Mouse (Mus musculus): Measurements from ENCODE around the gene Gm10192. TPM values are rescaled to one million over a fixed set of nuclear protein-coding genes. Genes with fewer than 3 reads are reported as not detected.
"Not testable (repeated sequence)": the region's sequence is repeated elsewhere in the genome, so short reads cannot be mapped to it uniquely, and the experiment has no call there.

Gm10192 gene
- not detected in 2 replicates for polyA plus RNA-seq (2015; fragmentation: Nextera tagmentation; extraction: Ambion mirVana)

GRCm38 (mm10) chr4:97183066-97183465 is at the start of gene Gm10192:
Gene Gm10192 (minus strand): TSS chr4:97183166.
- not testable (repeated sequence) for H3K27ac ChIP-seq (replicated peaks); ATAC-seq (ENCODE audit: low FRiP score, low read depth); H3K9ac ChIP-seq; H3K27me3 ChIP-seq; H3K4me1 ChIP-seq (replicated peaks); H3K36me3 ChIP-seq; H3K4me2 ChIP-seq; H3K9me3 ChIP-seq; H3K4me3 ChIP-seq

DNA sequence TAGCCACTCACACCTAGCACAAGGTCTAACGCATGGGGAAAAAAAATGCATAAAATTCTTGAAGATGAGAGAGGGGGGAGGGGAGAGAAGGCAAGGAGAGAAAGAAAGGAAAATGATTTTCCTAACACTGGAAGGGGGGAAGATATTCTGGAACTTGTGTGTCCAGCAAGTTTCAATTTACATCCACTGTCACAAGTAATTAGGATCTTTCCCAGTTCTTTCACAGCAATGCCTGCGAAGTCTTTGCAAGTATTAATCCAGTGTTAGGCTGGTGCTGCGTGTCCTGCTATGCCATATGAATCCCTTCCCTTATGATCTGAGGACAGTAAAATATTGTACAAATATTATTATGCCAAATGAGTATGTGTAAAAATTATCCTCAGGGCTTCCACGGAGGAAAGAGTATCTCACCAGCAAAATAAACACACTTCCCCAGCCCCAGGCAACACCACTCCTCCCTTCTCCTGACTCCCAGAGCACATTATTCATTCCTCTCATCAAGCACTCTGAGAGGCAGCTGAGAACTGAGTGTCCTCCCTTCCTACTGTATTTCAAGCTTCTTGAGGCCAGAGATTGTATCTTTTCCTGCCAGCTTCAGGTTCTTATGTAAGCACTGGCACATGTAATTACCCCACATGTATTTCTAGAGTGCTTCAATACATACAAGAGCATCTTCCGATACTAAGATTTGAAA is 47.6 kb upstream of the Gm10192 start:
- Histone ChIP-seq H3K27me3 (no peaks in the 10 kb centered on the region), H3K27ac (replicated peaks) (no peak overlapping the region), H3K9ac (no peak overlapping the region), H3K36me3 (no peaks in the 10 kb centered on the region), H3K4me3 (no peak overlapping the region), H3K4me2 (no peak overlapping the region), H3K4me1 (replicated peaks) (no peaks in the 10 kb centered on the region), H3K9me3 (no peaks in the 10 kb centered on the region)
- WGBS = 58% methylated on average over 5 of the region's 5 CpGs
- no peak for ATAC-seq (ENCODE audit: low FRiP score, low read depth)

DNA sequence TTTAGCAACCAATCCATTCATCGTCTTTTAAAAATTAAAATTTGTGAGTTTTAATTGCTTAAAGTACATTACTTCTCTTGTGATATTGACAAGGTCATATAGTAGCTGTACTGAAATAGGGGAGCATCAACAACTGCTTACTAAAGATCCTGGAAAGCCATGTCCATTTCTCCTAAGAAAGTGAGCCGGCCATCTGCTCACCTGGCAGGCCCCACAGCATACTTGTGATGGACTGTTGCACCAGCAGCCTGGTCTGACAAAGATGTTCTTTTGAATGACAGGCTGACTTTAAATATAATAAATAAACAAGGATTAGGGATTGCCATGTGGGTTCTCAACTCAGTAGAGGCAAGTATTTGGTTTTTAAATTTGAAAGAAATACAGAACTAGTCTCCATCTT is 36.7 kb upstream of the Gm10192 start:
- Histone ChIP-seq H3K4me2 (no peak overlapping the region), H3K36me3 (no peaks in the 10 kb centered on the region), H3K9me3 (no peaks in the 10 kb centered on the region), H3K27ac (replicated peaks) (no peak overlapping the region), H3K27me3 (no peaks in the 10 kb centered on the region), H3K4me1 (replicated peaks) (no peaks in the 10 kb centered on the region), H3K9ac (no peak overlapping the region), H3K4me3 (no peak overlapping the region)
- no peak for ATAC-seq (ENCODE audit: low FRiP score, low read depth)
- 96% methylated on average over 2 of the region's 2 CpGs for WGBS

DNA sequence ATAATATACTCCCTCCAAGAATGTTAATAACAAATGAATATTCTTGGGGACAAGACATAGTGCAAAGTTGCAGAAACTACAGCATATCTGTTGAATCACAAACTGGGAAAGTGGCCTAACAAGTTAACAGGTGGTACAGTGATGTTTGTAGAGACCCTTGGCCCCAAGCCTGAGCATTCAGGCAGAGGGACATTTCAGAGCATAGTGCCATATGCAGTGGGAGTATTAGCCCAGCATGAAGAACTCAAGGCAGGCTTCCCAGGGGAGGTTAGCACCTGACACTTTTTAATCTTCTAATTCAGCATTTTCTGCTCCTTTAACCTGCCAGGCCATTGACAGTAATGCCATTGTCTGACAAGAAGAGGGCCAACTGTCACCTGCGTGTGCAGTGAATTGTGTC is 34.9 kb upstream of the Gm10192 start:
- Histone ChIP-seq H3K27ac (replicated peaks) (no peak overlapping the region), H3K4me2 (no peak overlapping the region), H3K4me1 (replicated peaks) (no peaks in the 10 kb centered on the region), H3K36me3 (no peaks in the 10 kb centered on the region), H3K27me3 (no peaks in the 10 kb centered on the region), H3K9me3 (no peaks in the 10 kb centered on the region), H3K9ac (no peak overlapping the region), H3K4me3 (no peak overlapping the region)
- ATAC-seq (ENCODE audit: low FRiP score, low read depth) = no peak
- WGBS = 62% methylated on average over 1 of the region's 1 CpGs

DNA sequence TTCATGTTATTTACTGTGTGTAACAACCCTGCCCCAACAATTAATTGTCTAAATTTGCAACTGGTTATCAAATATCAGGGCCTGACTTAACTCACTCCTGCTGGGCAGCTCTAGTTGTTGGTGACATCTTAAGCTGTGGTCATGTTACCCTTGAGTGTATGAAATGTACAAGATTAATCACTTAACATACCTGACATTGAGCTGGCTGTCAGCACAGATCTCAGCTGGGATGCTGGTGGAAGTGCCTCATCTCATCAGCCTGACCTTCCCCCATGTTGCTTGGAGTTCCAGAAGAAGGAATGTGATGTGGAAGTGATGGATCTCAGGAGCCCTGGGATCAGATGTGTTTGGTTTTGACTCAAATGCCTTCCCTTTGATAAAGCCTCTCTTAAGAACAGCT is 29.5 kb upstream of the Gm10192 start:
- H3K27ac ChIP-seq (replicated peaks) = no peak overlapping the region
- no peak overlapping the region for H3K9ac ChIP-seq
- ATAC-seq (ENCODE audit: low FRiP score, low read depth) = no peak
- no peaks in the 10 kb centered on the region for H3K36me3 ChIP-seq
- H3K4me3 ChIP-seq = no peak overlapping the region
- no peaks in the 10 kb centered on the region for H3K9me3 ChIP-seq
- no peaks in the 10 kb centered on the region for H3K4me1 ChIP-seq (replicated peaks)
- no peak overlapping the region for H3K4me2 ChIP-seq
- H3K27me3 ChIP-seq = no peaks in the 10 kb centered on the region

GRCm38 (mm10) chr4:97202986-97203385 is 20.0 kb upstream of the Gm10192 start:
- H3K27me3 ChIP-seq; H3K4me2 ChIP-seq; ATAC-seq (ENCODE audit: low FRiP score, low read depth); H3K9me3 ChIP-seq; H3K36me3 ChIP-seq; H3K4me1 ChIP-seq (replicated peaks); H3K27ac ChIP-seq (replicated peaks); H3K4me3 ChIP-seq; H3K9ac ChIP-seq: not testable (repeated sequence)
- 61% methylated on average over 2 of the region's 2 CpGs for WGBS

DNA sequence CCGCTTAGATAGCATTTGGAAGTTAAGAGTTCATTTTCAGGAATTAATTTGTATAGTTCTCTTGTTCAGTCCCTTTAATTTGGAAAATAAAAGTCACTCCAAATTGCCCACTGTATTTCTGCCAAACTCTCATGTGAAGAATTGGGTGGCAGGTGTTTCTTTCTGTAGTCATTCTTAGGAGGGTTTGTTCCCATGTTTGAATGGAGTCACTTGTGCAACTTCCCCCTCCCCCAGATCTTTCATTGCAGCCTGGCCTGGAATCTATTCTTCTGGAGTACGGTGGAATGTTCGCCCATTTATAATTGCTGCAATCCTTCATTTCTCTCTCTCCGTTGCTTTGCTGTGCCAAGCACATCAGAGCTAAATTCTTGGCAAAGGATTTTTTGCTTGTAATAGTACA is 10.2 kb upstream of the Gm10192 start:
- no peak overlapping the region for H3K4me2 ChIP-seq
- H3K9me3 ChIP-seq = no peaks in the 10 kb centered on the region
- H3K27ac ChIP-seq (replicated peaks) = 0 out of 2 replicates have a peak overlapping the region, but pooled peaks have one; percentile 10
- WGBS = 19% methylated on average over 4 of the region's 4 CpGs
- no peak overlapping the region for H3K4me3 ChIP-seq
- ATAC-seq (ENCODE audit: low FRiP score, low read depth) = peak; percentile 72; the same call in 1 of the 2 replicates
- no peak overlapping the region for H3K9ac ChIP-seq
- H3K4me1 ChIP-seq (replicated peaks) = no peaks in the 10 kb centered on the region
- no peaks in the 10 kb centered on the region for H3K36me3 ChIP-seq
- no peaks in the 10 kb centered on the region for H3K27me3 ChIP-seq

DNA sequence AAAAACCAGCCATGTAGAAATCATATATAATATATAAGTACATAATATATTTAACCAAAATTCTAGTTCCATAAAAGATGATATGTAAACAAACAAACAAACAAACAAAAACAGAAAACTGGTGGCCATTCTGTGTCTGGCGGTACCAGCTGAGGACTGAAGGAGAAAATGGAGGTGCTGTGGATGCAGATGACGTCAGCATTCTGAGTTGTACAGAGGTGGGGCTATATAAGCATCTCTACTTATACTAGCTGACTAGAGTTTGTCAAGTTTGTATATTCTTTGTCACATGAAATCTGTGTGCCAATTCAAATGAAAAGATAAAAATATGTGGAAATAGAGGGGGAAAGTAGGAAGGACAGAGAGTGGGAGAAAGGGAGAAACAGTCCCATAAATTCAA is 9.6 kb upstream of the Gm10192 start:
- H3K4me3 ChIP-seq = no peak overlapping the region
- H3K27ac ChIP-seq (replicated peaks) = no peak overlapping the region
- no peaks in the 10 kb centered on the region for H3K36me3 ChIP-seq
- no peaks in the 10 kb centered on the region for H3K9me3 ChIP-seq
- H3K4me2 ChIP-seq = no peak overlapping the region
- 64% methylated on average over 2 of the region's 2 CpGs for WGBS
- no peak overlapping the region for H3K9ac ChIP-seq
- ATAC-seq (ENCODE audit: low FRiP score, low read depth) = no peak
- H3K27me3 ChIP-seq = no peaks in the 10 kb centered on the region
- H3K4me1 ChIP-seq (replicated peaks) = no peaks in the 10 kb centered on the region

GRCm38 (mm10) chr4:97180396-97180795 is 2.6 kb downstream of the Gm10192 start:
- Histone ChIP-seq H3K4me3 (no peak overlapping the region), H3K4me2 (no peak overlapping the region), H3K9me3 (no peaks in the 10 kb centered on the region), H3K27me3 (no peaks in the 10 kb centered on the region), H3K4me1 (replicated peaks) (no peaks in the 10 kb centered on the region), H3K36me3 (no peaks in the 10 kb centered on the region), H3K27ac (replicated peaks) (no peak overlapping the region), H3K9ac (no peak overlapping the region)
- ATAC-seq (ENCODE audit: low FRiP score, low read depth) = no peak
- WGBS = 84% methylated on average over 2 of the region's 2 CpGs

DNA sequence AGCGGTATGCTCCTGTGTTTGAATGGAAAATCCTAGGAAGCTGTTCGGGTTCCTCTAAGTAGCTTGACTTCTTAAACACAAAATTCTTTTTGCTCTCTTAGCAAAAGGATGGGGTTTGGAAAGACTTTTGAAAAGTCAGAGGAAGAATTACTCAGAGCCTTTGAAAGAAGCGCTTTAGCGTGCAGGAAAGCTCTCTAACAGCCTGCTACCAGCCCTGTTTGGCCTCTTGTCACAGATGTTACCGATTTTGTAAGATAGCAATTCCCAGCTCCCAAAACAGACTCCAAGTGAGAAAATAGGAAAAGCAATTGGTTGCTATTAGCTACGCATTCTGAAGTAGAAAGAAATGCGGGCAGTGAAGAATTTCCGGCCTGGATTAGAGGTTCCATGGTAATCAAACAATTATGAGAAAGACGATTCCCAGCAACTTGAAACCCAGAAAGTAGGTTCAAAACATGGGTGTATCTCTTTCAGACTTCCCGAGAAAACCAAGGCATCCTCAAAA is 26.1 kb downstream of the Gm10192 start:
- no peak overlapping the region for H3K27ac ChIP-seq (replicated peaks)
- H3K27me3 ChIP-seq = no peaks in the 10 kb centered on the region
- no peak for ATAC-seq (ENCODE audit: low FRiP score, low read depth)
- 42% methylated on average over 10 of the region's 10 CpGs for WGBS
- H3K4me3 ChIP-seq = no peak overlapping the region
- H3K36me3 ChIP-seq = no peaks in the 10 kb centered on the region
- H3K4me1 ChIP-seq (replicated peaks) = peaks cover 13% of the 10 kb centered on the region
- 0 out of 2 replicates have a peak overlapping the region, but pooled peaks have one; percentile 5 for H3K4me2 ChIP-seq
- no peaks in the 10 kb centered on the region for H3K9me3 ChIP-seq
- no peak overlapping the region for H3K9ac ChIP-seq

GRCm38 (mm10) chr4:97156084-97156483 is 26.9 kb downstream of the Gm10192 start:
- peaks cover 13% of the 10 kb centered on the region for H3K4me1 ChIP-seq (replicated peaks)
- H3K27ac ChIP-seq (replicated peaks) = no peak overlapping the region
- 22% methylated on average over 3 of the region's 3 CpGs for WGBS
- no peak for ATAC-seq (ENCODE audit: low FRiP score, low read depth)
- H3K4me3 ChIP-seq = no peak overlapping the region
- no peaks in the 10 kb centered on the region for H3K9me3 ChIP-seq
- H3K4me2 ChIP-seq = no peak overlapping the region
- no peak overlapping the region for H3K9ac ChIP-seq
- no peaks in the 10 kb centered on the region for H3K27me3 ChIP-seq
- H3K36me3 ChIP-seq = no peaks in the 10 kb centered on the region

GRCm38 (mm10) chr4:97153554-97153953 is 29.4 kb downstream of the Gm10192 start:
- Histone ChIP-seq H3K9me3 (no peaks in the 10 kb centered on the region), H3K9ac (no peak overlapping the region), H3K36me3 (no peaks in the 10 kb centered on the region), H3K4me1 (replicated peaks) (peaks cover 13% of the 10 kb centered on the region), H3K4me2 (no peak overlapping the region), H3K27me3 (no peaks in the 10 kb centered on the region), H3K4me3 (no peak overlapping the region), H3K27ac (replicated peaks) (no peak overlapping the region)
- no peak for ATAC-seq (ENCODE audit: low FRiP score, low read depth)

DNA sequence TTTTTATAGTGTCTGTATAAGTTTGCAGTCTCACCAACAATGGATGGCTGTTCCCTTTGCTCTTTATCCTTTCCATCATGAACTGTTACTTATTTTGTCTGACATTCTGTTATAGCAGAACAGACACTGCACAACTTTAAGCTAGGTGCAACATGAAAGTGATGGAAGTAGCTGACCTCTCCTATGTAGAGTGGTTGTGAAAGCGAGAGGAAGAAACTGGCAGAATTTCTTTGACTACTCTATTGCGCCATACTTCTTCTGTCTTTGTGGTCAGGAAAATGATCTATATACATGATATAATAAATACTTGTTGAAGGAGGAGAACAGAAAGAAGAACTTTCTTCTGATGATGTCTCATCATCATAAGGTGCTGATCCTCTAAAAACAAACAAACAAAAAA is 40.5 kb downstream of the Gm10192 start:
- H3K4me2 ChIP-seq = no peak overlapping the region
- H3K4me3 ChIP-seq = no peak overlapping the region
- no peak overlapping the region for H3K9ac ChIP-seq
- 93% methylated on average over 2 of the region's 2 CpGs for WGBS
- H3K9me3 ChIP-seq = no peaks in the 10 kb centered on the region
- no peaks in the 10 kb centered on the region for H3K4me1 ChIP-seq (replicated peaks)
- H3K36me3 ChIP-seq = no peaks in the 10 kb centered on the region
- no peak overlapping the region for H3K27ac ChIP-seq (replicated peaks)
- ATAC-seq (ENCODE audit: low FRiP score, low read depth) = no peak
- H3K27me3 ChIP-seq = no peaks in the 10 kb centered on the region

Measured in hindbrain, embryonic 15.5 days (tissue).